Mouse (Mus musculus) thymus, adult 2 months (tissue): ENCODE results near the gene Ift74. TPM values are rescaled to one million over a fixed set of nuclear protein-coding genes. Genes with fewer than 3 reads are reported as not detected.

Experiments
- DNase-seq: peaks from one replicate; pipeline ENCODE4 v3.0.0; 2021
- H3K27ac ChIP-seq: fragments of 200-500 bp; 2 replicates; pipeline ENCODE4 v1.5.1; 2012; ENCODE audit warnings: low read length, control low read depth; ENCODE audit not compliant: control insufficient read depth, insufficient read depth
- H3K27me3 ChIP-seq: fragments of 200-500 bp; 2 replicates; pipeline ENCODE4 v1.6.1; 2012; ENCODE audit warnings: mild to moderate bottlenecking, low read length, moderate library complexity, mixed read lengths; ENCODE audit not compliant: control insufficient read depth, insufficient read depth
- H3K36me3 ChIP-seq: fragments of 200-500 bp; 2 replicates; pipeline ENCODE4 v1.6.1; 2012; ENCODE audit warnings: mild to moderate bottlenecking, low read length, moderate library complexity; ENCODE audit not compliant: control insufficient read depth, insufficient read depth
- H3K4me1 ChIP-seq: fragments of 200-500 bp; replicated peaks from 2 replicates; pipeline ENCODE4 v1.6.1; 2012; ENCODE audit warnings: low read length; ENCODE audit not compliant: control insufficient read depth, insufficient read depth
- H3K4me3 ChIP-seq: fragments of 200-500 bp; 2 replicates; pipeline ENCODE4 v1.5.1; 2012; ENCODE audit warnings: mild to moderate bottlenecking, low read length, control low read depth, moderate library complexity; ENCODE audit not compliant: control insufficient read depth, insufficient read depth
- CTCF ChIP-seq: fragments of 200-500 bp; IDR thresholded peaks from 2 replicates; pipeline ENCODE4 v1.5.1; 2012; ENCODE audit warnings: mild to moderate bottlenecking, control low read depth, low read length, moderate library complexity, borderline replicate concordance; ENCODE audit not compliant: control insufficient read depth, poor library complexity, insufficient read depth; ENCODE audit errors: extremely low read depth
- POLR2A ChIP-seq: fragments of 200-500 bp; IDR thresholded peaks from 2 replicates; pipeline ENCODE4 v1.6.1; 2012; ENCODE audit warnings: mild to moderate bottlenecking, low read length, control low read depth, moderate library complexity; ENCODE audit not compliant: control insufficient read depth, poor library complexity, insufficient read depth; ENCODE audit errors: extremely low read depth
- WGBS: fragments of 180-500 bp; shearing (Covaris S2); methylation state at CpG from one replicate; pipeline ENCODE4 v1.1.7; 2018; 5-methylcytosine and 5-hydroxymethylcytosine counted together
- polyA plus RNA-seq: library from polyadenylated mRNA; depleted of rRNA; stranded (reverse); fragments of >200 nt; gene quantifications from 2 replicates; pipeline ENCODE4 v1.2.3, GENCODE M21; 2012; rRNA removed

The Ift74 gene
- 0.55 and 1.0 TPM in 2 replicates for polyA plus RNA-seq

DNA sequence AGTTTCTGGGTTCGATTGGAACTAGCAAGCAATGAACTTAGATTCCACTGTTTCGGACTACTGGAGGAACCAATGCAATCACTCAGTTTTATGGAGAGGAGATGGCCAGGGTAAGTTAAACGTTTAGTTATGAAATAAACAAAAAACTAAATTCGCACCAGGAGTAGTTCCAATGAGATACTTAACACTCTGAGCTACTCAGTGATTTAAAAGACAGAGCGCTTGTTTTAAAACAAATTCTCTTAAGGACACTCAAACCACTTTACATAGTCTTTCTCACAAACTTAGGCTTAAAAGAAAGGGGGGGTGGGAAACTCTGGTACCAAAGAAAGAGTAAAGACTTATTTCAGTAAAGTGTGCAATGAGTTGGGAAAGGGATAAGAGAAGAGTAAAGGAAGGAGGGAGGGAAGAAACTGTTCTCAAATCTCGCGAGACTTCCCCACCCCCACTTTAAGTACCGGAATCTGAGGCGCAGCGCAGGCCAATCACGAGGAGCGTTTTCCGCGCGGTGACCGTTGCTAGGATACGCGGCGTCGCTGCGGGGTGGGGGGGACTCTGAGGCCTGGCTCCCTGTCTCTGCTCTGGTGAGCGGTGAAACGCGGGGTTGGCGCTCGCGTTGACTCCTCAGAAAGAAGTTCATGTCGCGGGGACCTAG, at the start of gene Ift74:
TSS of gene Ift74 (plus strand) at position 520 of the 655 bp plus-strand sequence.
- H3K27me3 ChIP-seq = no peaks in the 10 kb centered on the region
- TF ChIP-seq CTCF (0 out of 2 replicates have a peak, but pooled peaks have one; percentile 29), POLR2A (0 out of 2 replicates have a peak, but pooled peaks have one; percentile 39)
- peak; percentile 89 for DNase-seq
- no peaks in the 10 kb centered on the region for H3K36me3 ChIP-seq
- H3K4me1 ChIP-seq = peaks cover 4% of the 10 kb centered on the region; the same call in 1 of the 2 replicates
- 5% methylated on average over 29 of the region's 29 CpGs for WGBS
- peak within 1 kb of the TSS; percentile 93 for H3K4me3 ChIP-seq
- H3K27ac ChIP-seq = no peak within 1 kb of the TSS

DNA sequence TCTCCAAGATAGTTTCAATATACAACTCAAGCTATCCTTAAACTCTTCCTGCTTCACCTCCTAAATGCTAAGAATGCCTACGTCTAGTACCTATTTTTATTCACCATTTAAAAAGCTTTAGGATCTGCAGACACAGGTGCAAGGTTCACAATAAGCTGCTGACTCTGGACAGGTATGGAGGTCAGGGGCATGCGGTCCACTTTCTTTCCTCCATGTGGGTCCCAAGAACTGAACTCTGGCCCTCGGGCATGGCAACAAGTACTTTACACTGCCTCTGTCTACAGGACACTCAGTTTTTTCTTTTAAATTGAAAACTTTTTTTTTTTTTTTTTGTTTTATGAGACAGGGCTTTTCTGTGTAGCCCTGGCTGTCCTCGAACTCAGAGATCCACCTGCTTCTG, 41.6 kb upstream of the Ift74 start:
- peaks cover 36% of the 10 kb centered on the region for H3K36me3 ChIP-seq
- DNase-seq = no peak
- TF ChIP-seq POLR2A (no peak), CTCF (no peak)
- H3K4me1 ChIP-seq = no peaks in the 10 kb centered on the region
- no peak overlapping the region for H3K4me3 ChIP-seq
- no peaks in the 10 kb centered on the region for H3K27me3 ChIP-seq
- H3K27ac ChIP-seq = no peak overlapping the region
- WGBS = 96% methylated on average over 4 of the region's 4 CpGs

DNA sequence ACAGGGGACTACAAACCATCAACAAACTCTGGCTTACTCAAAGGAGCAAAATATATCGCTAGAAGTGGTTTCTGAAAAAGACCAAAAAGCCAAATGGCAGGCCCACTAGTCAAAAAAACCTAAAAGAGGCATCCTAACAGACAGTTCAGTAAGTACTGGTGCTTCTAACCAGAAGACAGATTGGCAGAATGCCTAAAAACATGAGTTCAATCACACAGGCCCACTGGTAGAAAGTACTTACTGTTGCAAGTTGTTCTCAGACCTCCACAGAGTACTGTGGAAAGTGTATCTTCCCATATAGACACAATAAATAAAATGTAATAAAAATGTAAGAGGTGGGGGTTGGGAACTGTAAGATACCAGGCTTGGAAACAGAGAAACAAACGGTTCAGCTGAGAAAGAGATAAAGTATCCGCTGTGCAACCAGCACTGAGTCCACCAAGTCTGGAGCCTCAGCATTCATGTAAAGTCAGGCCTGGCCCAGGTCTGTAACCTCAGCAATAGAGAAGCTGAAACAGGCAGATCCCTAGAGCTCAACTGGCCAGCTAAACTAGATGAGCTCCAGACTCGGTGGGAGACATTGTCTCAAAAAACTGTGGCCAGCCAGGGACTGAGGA, 22.4 kb upstream of the Ift74 start:
- no peaks in the 10 kb centered on the region for H3K36me3 ChIP-seq
- H3K27ac ChIP-seq = no peak overlapping the region
- DNase-seq = no peak
- no peaks in the 10 kb centered on the region for H3K4me1 ChIP-seq
- 86% methylated on average over 4 of the region's 4 CpGs for WGBS
- no peaks in the 10 kb centered on the region for H3K27me3 ChIP-seq
- TF ChIP-seq POLR2A (no peak), CTCF (no peak)
- no peak overlapping the region for H3K4me3 ChIP-seq

DNA sequence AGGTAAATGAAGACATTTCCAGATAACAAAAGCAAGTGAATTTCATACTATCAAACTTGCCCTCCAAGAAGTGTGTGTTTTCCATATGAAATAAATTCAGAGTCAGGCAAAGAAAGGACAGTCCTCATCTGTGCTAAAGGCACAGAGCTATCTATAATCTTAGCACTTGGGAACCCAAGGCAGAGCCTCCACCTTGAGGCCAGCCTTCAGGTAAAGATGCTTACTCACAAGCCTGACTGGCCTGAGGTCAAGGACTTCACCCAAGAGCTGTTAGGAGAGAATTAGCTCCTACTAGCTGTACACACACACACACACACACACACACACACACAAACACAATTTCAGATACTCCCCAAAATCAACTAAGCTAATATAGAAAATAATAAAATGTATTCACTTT, 21.6 kb upstream of the Ift74 start:
- Histone ChIP-seq H3K36me3 (no peaks in the 10 kb centered on the region), H3K4me3 (no peak overlapping the region), H3K4me1 (no peaks in the 10 kb centered on the region), H3K27ac (no peak overlapping the region), H3K27me3 (no peaks in the 10 kb centered on the region)
- TF ChIP-seq POLR2A = no peak
- TF ChIP-seq CTCF = no peak
- DNase-seq = no peak

DNA sequence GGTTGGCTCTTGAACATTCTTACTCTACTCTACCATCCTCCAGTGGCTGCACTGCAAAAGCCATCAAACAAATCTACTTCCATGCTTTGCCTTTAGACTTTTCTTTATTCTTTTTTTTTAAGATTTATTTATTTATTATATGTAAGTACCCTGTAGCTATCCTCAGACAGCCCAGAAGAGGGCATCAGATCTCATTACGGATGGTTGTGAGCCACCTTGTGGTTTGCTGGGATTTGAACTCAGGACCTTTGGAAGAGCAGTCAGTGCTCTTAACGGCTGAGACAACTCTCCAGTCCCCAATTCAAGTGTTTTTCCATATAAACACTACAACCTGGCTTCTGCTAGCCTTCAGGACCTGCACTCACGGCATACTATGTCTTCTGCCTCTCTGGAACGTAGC, 12.9 kb upstream of the Ift74 start:
- TF ChIP-seq CTCF (no peak), POLR2A (no peak)
- WGBS = 90% methylated on average over 4 of the region's 4 CpGs

DNA sequence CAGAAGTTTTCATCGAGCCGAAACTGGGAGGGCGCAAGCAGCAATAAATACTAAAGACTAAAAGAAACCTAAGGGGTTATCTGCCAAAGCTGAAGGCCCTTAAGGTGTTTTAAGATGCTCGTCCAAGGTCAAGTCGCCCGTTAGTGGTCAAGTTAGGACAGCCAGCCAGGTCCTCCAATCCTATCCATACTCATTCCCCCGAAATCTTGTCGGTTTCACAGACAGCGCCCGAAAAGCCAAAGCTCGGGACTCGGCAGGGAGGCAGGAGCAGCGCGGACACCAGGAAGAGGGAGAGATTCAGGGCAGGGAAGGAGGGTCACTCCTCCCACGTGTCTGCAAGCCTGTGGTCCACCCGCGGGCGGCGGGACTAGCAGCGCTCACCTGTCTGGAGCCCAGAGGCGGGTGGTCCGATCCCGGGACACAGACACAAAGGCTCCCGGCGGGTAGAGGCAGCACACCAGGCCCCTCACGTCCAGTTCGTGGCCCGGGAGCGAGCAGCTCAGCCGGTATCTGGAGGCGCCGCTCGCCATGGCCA, 11.7 kb upstream of the Ift74 start:
- no peaks in the 10 kb centered on the region for H3K4me1 ChIP-seq
- under 1% methylated on average over 33 of the region's 33 CpGs for WGBS
- TF ChIP-seq POLR2A (no peak; the same call in 1 of the 2 replicates), CTCF (no peak)

More for the DNA sequence above, 12.9 kb upstream of the Ift74 start:
- H3K4me1 ChIP-seq = no peaks in the 10 kb centered on the region
- no peaks in the 10 kb centered on the region for H3K36me3 ChIP-seq
- DNase-seq = peak; percentile 7
- H3K4me3 ChIP-seq = no peak overlapping the region
- H3K27ac ChIP-seq = no peak overlapping the region
- no peaks in the 10 kb centered on the region for H3K27me3 ChIP-seq

More for the DNA sequence above, 11.7 kb upstream of the Ift74 start:
- H3K4me3 ChIP-seq = peak overlapping the region; percentile 91
- no peak for DNase-seq
- no peak overlapping the region for H3K27ac ChIP-seq
- H3K36me3 ChIP-seq = no peaks in the 10 kb centered on the region
- H3K27me3 ChIP-seq = no peaks in the 10 kb centered on the region
